Mouse (Mus musculus) intestine, postnatal 0 days (tissue): ENCODE data around the gene Cdipt. TPM values are rescaled to one million over a fixed set of nuclear protein-coding genes. Genes with fewer than 3 reads are reported as not detected.

Experiments used
- ATAC-seq: fragments of 200-750 bp; cut with Nextera tagmentation; 2 replicates; pipeline ENCODE4 v1.8.0; 2017; ENCODE audit warnings: mild to moderate bottlenecking, moderate TSS enrichment, moderate library complexity
- H3K27ac ChIP-seq: fragments of 300-500 bp; sonication (generic); 2 replicates; pipeline ENCODE4 v1.5.1; 2014; ENCODE audit warnings: mild to moderate bottlenecking, low read depth, low read length, moderate library complexity
- H3K27me3 ChIP-seq: fragments of 300-500 bp; sonication (generic); replicated peaks from 2 replicates; pipeline ENCODE4 v1.6.1; 2014; ENCODE audit warnings: low read length, mixed read lengths; ENCODE audit not compliant: control insufficient read depth, insufficient read depth
- H3K36me3 ChIP-seq: fragments of 300-500 bp; sonication (generic); 2 replicates; pipeline ENCODE4 v1.6.1; 2014; ENCODE audit warnings: mild to moderate bottlenecking, moderate library complexity; ENCODE audit not compliant: control insufficient read depth, insufficient read depth
- H3K4me1 ChIP-seq: fragments of 300-500 bp; sonication (generic); replicated peaks from 2 replicates; pipeline ENCODE4 v1.6.1; 2014; ENCODE audit warnings: antibody characterized with exemption, low read length, mixed read lengths; ENCODE audit not compliant: control insufficient read depth, insufficient read depth
- H3K4me2 ChIP-seq: fragments of 300-500 bp; sonication (generic); replicated peaks from 2 replicates; pipeline ENCODE4 v1.6.1; 2014; ENCODE audit warnings: low read depth, mild to moderate bottlenecking, moderate library complexity
- H3K4me3 ChIP-seq: fragments of 300-500 bp; sonication (generic); 2 replicates; pipeline ENCODE4 v1.5.1; 2014; ENCODE audit warnings: low read depth, low read length
- H3K9ac ChIP-seq: fragments of 300-500 bp; sonication (generic); 2 replicates; pipeline ENCODE4 v1.6.1; 2014; ENCODE audit warnings: mild to moderate bottlenecking, low read depth, low read length
- H3K9me3 ChIP-seq: fragments of 300-500 bp; sonication (generic); 2 replicates; pipeline ENCODE4 v1.6.1; 2016; ENCODE audit warnings: mixed run types; ENCODE audit not compliant: control insufficient read depth
- CTCF ChIP-seq: sonication (generic); IDR thresholded peaks from 2 replicates; pipeline ENCODE4 v1.5.1; 2016; ENCODE audit warnings: low read depth, mild to moderate bottlenecking, control low read depth, antibody characterized with exemption, moderate library complexity
- WGBS: fragments of 180-500 bp; shearing (Covaris S2); extraction: QIAGEN DNeasy Blood & Tissue Kit; methylation state at CpG from one replicate; pipeline ENCODE4 v1.1.7; 2014; 5-methylcytosine and 5-hydroxymethylcytosine counted together
- polyA plus RNA-seq: library from polyadenylated mRNA; unstranded; fragments of >200 nt; fragmentation: Nextera tagmentation; extraction: Ambion mirVana; gene quantifications from 2 replicates; pipeline ENCODE4 v1.2.1, GENCODE M21; 2015

Cdipt gene
- polyA plus RNA-seq, 1 experiment from 2014 or later: 169 TPM

DNA sequence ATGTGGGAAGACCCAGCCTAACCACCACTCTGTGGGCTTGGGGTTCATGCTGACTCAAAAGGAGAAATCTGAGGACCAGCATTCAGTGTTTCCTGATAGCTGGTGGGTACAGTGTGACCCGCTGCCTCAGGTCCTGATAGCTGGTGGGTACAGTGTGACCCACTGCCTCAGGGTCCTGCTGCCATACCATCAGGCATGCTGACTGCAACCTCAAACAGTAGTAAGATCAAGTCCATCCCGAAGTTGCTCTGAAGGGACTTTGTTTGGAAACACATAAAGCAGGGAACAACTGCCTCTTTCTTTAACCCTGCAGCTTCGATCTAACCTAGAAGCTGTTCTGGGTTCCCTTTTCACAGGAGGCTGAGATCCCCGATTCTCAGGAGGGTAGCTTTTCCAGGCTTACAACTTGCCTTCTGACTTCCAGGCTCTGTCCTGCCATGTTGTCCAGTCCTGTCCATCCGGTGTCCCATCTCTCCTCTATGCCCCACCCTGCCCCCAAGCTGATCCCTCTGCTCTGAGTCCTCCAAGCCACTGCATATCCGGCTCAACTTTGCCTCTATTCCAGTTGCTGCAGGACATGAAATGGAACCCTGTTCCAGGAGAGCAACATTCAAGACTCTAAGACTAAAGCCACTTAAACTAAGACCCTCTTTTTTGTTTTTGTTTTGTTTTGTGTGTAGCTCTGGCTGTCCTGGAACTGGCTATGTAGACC is 31.8 kb downstream of the Cdipt start:
- no peaks in the 10 kb centered on the region for H3K27me3 ChIP-seq
- H3K4me3 ChIP-seq: no peak overlapping the region
- H3K4me1 ChIP-seq: peaks cover 15% of the 10 kb centered on the region
- no peak for TF ChIP-seq CTCF
- no peak overlapping the region for H3K4me2 ChIP-seq
- peak overlapping the region; percentile 94 for H3K27ac ChIP-seq
- WGBS: 77% methylated on average over 6 of the region's 6 CpGs
- H3K9ac ChIP-seq: no peak overlapping the region
- H3K9me3 ChIP-seq: no peaks in the 10 kb centered on the region
- H3K36me3 ChIP-seq: no peaks in the 10 kb centered on the region
- no peak for ATAC-seq

GRCm38 (mm10) chr7:127008239-127009019 is 32.7 kb downstream of the Cdipt start:
- H3K4me3 ChIP-seq: no peak overlapping the region
- TF ChIP-seq CTCF: 0 out of 2 replicates have a peak, but pooled peaks have one; percentile 1
- H3K9ac ChIP-seq: peak overlapping the region; percentile 43; the same call in 1 of the 2 replicates
- peak overlapping the region; percentile 45 for H3K4me2 ChIP-seq
- peak; percentile 96 for ATAC-seq
- 0 out of 2 replicates have a peak, but pooled peaks cover 7% of the 10 kb centered on the region for H3K36me3 ChIP-seq
- H3K4me1 ChIP-seq: peaks cover 15% of the 10 kb centered on the region
- no peaks in the 10 kb centered on the region for H3K9me3 ChIP-seq
- H3K27me3 ChIP-seq: no peaks in the 10 kb centered on the region
- H3K27ac ChIP-seq: peak overlapping the region; percentile 94
- 20% methylated on average over 9 of the region's 9 CpGs for WGBS

DNA sequence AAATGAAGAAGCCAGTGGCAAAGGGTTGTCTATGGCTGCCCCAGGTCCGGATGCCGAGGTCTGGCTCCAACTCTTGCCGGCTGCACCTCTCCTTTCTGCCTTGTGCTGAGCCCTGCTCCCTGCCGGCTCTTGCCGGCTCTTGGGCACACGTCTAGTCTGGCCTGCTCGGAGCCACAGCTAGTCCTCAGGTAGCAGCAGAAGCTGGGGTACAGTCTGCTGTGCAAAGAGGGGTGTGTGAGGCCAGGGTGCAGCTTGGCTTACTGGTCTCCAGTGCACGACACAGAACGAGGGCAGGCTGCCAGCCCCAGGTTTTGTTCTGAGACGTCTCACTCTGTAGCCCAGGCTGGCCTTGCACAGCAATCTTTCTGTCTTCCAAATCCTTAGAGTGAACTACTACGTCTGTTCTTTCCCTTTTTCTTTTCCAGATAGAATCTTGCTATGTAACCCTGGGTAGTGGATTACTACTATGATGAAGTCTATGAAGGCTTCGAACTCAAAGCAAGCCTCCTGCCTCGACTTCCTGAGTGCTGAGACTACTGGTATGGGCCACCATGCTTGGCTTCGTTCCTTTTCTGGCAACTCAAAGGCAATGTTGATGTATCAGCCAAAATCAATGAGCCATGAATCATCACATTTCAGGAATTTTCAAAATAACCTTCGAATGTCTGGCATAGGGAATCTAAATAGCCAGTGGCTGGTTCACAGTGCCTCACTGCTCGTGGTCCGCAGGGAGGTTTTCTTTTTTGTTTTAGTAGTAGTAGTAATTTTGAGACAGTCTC is 33.8 kb downstream of the Cdipt start:
- H3K9me3 ChIP-seq: no peaks in the 10 kb centered on the region
- H3K4me1 ChIP-seq: peaks cover 15% of the 10 kb centered on the region
- ATAC-seq: 0 out of 2 replicates have a peak, but pooled peaks have one; percentile 12
- H3K27ac ChIP-seq: peak overlapping the region; percentile 94
- 0 out of 2 replicates have a peak, but pooled peaks cover 7% of the 10 kb centered on the region for H3K36me3 ChIP-seq
- H3K4me2 ChIP-seq: peak overlapping the region; percentile 45; the same call in 1 of the 2 replicates
- no peak overlapping the region for H3K4me3 ChIP-seq
- H3K9ac ChIP-seq: no peak overlapping the region
- no peaks in the 10 kb centered on the region for H3K27me3 ChIP-seq
- 64% methylated on average over 17 of the region's 17 CpGs for WGBS
- no peak for TF ChIP-seq CTCF

DNA sequence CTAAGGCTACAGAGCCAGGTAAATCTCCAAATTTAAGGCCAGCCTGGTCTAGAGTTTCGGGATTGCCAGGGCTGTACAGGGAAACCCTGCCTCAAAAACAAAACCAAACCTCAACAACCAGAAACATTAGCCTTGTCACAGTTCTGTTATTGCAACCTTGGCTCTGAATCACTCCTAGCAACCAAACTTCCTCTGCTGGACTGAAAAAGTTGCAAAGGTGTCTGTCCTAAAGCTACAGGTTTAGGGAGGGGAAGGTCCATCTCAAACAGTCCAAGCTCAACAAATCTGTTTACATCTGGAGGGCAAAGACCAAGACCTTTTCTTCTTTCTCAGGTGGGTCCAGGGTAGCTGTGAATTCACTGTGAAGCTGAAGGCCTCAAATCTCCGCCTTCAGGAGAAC is 35.3 kb downstream of the Cdipt start:
- Histone ChIP-seq H3K27ac (0 out of 2 replicates have a peak overlapping the region, but pooled peaks have one; percentile 3), H3K4me2 (no peak overlapping the region), H3K4me1 (peaks cover 15% of the 10 kb centered on the region), H3K4me3 (no peak overlapping the region), H3K36me3 (0 out of 2 replicates have a peak, but pooled peaks cover 7% of the 10 kb centered on the region), H3K27me3 (no peaks in the 10 kb centered on the region), H3K9me3 (no peaks in the 10 kb centered on the region), H3K9ac (no peak overlapping the region)
- WGBS: 95% methylated on average over 2 of the region's 2 CpGs
- no peak for TF ChIP-seq CTCF
- ATAC-seq: no peak

DNA sequence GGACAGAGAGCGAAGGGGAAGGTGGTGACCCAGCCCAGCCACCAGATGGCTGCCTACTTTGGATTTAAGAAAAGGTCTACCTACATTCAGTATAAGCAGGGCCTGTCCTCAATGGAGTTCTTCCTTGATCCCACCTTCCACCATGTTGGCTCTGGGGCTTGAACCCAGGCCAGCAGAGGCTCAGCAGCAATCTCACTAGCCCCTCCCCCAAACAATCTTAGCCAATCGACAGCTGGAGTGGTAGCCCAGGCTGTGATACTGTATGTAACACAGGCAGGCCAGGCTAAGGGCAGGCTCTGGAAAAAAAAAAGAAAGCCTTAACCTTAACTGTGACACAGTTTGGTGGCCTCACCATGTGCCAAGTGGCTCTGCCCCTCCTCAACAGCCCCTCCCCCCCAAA is 36.0 kb downstream of the Cdipt start:
- no peak for ATAC-seq
- Histone ChIP-seq H3K36me3 (0 out of 2 replicates have a peak, but pooled peaks cover 7% of the 10 kb centered on the region), H3K4me2 (no peak overlapping the region), H3K4me1 (peaks cover 15% of the 10 kb centered on the region), H3K9ac (no peak overlapping the region), H3K4me3 (no peak overlapping the region), H3K9me3 (no peaks in the 10 kb centered on the region), H3K27me3 (no peaks in the 10 kb centered on the region), H3K27ac (0 out of 2 replicates have a peak overlapping the region, but pooled peaks have one; percentile 3)
- TF ChIP-seq CTCF: no peak
- 80% methylated on average over 2 of the region's 2 CpGs for WGBS

DNA sequence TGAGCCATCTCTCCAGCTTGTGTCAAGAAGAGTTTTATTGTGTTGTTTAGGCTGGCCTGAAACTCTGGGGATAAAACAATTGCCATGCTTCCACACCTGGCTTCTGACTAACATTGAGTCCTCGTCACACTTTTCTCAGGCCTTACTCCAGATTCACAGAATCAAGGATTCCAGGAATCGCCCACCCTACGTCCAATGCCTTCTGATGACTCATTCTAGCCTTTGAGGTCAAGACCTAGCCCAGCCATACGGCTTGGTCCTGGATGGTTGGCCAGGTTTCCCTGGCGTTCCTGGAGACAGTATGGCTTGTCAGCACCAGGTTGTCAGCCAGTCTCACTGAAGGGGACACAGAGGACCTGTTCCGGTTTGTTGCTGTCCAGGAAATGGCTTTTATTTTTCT is 36.7 kb downstream of the Cdipt start:
- 0 out of 2 replicates have a peak, but pooled peaks cover 7% of the 10 kb centered on the region for H3K36me3 ChIP-seq
- WGBS: 79% methylated on average over 6 of the region's 6 CpGs
- no peak overlapping the region for H3K9ac ChIP-seq
- H3K9me3 ChIP-seq: no peaks in the 10 kb centered on the region
- H3K27ac ChIP-seq: no peak overlapping the region
- H3K27me3 ChIP-seq: no peaks in the 10 kb centered on the region
- H3K4me3 ChIP-seq: no peak overlapping the region
- TF ChIP-seq CTCF: no peak
- H3K4me1 ChIP-seq: peaks cover 15% of the 10 kb centered on the region
- ATAC-seq: no peak
- H3K4me2 ChIP-seq: no peak overlapping the region
